Mouse (Mus musculus): ENCODE results near the gene Parg.
A peak's percentile ranks its signal among the peaks of the same experiment; 100 is the strongest.

Gene Parg

DNA sequence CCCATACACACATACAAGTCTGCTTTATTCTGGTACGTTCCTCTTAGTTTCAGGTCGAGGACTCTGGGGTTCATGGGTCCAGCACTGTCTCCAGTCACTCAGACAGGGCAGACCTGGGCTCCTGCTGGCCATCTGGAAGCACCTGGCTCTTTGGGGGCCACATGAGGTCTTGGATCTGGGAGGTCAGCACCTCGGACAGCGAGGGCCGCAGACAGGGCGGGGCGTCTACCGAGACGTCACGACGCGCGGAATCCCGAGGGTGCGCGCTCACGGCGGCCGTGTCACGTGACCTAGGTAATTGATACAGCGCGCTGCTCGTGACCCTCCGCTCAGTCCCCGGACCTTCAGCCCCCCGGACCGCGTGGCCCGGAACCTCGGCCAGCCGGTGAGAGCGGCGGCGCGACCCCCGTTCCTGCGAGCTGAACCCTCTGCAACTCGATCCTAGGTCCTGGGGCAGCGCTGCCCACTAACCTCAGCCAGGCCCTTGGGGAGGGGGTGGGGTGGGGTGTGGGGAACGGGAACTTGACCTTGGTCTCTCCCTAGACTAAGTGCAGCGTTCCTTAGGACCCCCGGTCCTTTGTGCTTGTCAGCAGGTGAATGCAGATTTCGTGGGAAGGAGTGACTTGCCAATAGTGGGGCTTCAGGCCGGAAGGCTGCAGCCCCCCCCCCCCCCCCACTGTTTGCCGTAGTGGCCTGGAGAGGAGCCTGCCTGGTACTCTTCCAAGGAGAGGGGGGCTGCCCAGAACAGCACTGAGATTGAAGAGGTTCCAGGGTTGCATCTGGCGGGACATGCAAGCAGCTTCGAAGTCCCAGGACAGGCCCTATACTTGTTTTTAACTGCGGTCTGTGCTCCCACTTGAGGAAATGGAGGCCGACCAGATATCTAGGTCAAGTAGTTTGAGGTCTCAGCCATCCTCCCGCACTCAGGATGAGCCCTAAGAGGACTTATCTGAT, 120.3 kb downstream of the Parg start, which contains the start of gene Ogdhl:
TSS of gene Ogdhl (plus strand) at position 288 of the 954 bp plus-strand sequence.
- DNase-seq (ENCODE audit: low read depth, low spot score), result peak; percentile 93

DNA sequence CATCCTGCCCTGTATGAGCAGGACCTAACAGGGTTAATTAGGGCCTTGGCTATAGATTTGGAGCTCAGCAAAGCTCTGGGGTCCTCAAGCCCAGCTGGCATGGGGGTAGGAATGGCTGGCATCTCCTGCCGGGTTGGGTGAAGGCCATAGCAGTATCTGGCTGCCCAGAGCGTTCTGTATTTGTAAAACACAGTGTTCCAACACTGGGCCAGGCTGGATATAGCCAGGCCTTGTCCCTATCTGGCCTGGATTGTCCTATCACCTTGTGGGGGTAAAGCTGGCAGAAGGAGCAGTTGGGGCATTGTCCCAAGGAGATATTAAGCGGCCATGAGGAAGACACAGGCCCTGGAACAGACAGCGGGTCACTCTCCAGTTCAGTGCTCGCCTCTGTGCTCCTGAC, 121.5 kb downstream of the Parg start:
- no peak for DNase-seq (ENCODE audit: low read depth, low spot score)

DNA sequence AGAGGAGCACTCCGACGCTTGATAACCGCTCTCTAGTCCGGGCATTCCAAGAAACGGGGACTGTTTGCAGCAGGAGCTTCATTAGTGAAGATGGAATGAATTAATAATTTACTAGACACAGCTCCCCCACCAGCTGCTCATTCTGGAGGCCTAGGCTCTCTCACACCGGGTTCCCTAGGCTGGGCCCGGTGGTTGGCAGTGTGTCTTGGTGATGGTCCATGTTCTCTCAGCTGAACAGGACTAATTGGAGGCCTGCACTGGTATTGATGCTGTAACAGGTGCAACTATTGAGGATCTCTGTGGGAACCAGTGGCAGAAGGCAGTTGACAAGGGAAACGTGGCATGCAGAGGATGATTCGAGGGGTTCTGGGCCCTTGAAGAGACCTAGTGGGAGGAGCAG, 125.6 kb downstream of the Parg start:
- no peak for DNase-seq (ENCODE audit: low read depth, low spot score)

DNA sequence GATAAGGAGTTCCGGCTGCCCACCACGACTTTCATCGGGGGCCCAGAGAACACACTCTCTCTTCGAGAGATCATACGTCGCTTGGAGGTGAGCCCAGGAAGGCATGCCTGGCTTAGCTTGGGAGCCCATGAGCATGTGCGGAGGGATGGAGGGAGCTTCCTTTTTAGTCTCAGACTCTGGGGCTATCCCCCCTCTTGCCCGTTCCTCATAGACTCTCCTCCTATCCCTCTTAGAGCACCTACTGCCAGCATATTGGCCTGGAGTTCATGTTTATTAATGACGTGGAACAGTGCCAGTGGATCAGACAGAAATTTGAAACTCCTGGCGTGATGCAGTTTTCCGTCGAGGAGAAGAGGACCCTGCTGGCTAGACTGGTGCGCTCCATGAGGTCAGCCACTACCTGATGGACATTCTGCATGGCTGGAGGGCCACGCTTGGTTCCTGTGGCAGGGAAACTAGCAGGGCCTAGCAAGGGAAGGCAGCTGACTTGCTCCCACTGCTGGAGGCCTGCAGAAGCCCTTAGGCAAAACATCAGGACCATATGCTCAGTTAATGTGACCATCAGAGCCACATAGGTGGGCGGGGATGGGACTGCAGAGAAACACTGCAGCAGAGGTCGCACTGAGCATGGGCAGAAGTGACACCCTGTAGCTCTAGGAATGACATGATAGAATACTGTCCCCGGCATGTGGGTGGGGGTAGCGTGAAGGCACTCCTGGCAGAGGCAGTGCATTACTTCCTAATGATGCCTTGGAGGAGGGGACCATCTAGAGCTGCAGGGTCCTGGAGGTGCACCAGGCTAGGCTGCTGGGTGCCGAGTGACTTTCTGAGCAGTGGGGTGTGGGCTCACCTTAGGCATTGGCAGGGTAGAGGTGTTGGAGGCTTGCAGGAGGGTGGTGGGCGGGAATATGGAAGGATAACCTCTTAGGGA, 131.0 kb downstream of the Parg start:
- no peak for DNase-seq (ENCODE audit: low read depth, low spot score)

DNA sequence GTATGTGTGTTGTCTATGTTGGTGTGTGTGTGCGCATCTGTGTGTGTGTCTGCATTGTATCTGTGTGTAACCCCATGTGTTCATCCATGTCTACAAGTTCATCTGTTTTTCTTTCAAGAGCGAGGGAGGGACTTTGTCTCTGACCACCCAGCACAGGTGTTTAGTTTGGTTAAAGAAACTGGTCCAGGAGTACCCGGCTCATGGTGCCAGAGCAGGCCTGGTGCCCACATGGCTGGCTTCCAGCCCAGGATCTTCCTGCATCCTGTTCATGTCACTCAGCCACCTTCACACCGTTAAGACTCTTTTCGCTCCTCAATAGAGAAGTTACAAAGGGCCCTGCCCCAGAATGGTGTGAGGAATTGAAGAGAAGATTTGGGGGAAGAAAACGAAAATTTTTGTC, 134.3 kb downstream of the Parg start:
- no peak for DNase-seq (ENCODE audit: low read depth, low spot score)

DNA sequence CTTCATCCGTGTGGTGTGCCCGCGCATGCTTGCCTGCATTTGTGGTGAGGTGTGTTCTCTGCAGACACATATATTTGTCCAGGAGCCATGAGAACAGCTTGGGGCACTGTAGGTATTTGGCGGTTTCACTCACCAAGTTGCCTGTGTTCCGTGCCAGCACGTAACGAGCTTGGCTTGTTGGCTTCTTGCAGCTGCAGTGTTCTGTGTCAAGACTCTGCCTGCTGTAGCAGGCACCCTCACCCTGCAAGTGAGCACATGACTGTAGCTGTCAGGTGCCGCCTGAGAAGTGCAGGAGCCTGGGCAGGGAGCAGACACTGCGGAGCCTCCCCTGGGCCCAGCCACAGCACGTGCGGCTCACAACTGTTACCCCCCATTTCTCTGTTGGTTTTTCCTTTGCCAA, 134.8 kb downstream of the Parg start:
- no peak for DNase-seq (ENCODE audit: low read depth, low spot score)

DNA sequence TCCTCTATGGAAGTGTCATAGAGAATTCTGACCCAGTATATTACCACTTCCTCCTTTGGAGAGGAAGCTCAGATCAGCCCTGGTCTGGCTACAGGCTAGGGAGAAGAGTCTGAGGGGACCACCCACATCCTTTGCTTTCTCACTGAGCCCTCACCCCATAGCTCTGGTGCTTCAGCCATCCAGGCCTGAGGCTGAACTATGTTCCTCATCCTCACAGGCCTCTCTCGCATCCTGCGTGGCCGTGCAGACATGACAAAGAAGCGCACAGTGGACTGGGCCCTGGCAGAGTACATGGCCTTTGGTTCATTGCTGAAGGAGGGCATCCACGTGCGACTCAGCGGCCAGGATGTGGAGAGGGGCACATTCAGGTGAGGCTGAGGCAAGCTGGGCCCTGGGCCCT, 140.1 kb downstream of the Parg start:
- DNase-seq (ENCODE audit: low read depth, low spot score), result no peak

DNA sequence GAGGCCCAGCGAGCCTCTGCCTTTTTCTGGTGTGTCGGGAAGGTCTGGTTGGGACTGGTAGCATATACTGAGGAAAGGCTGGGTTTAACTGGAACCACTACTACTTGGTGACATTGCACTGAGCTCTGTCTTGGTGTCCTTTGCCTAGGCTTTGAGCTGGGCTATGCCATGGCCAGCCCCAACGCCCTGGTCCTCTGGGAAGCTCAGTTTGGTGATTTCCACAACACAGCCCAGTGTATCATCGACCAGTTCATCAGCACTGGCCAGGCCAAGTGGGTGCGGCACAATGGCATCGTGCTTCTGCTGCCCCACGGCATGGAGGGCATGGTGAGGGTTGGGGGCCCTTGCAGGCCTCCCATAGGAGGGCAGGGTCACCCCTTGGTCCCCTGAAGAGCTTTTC, 142.4 kb downstream of the Parg start:
- no peak for DNase-seq (ENCODE audit: low read depth, low spot score)

DNA sequence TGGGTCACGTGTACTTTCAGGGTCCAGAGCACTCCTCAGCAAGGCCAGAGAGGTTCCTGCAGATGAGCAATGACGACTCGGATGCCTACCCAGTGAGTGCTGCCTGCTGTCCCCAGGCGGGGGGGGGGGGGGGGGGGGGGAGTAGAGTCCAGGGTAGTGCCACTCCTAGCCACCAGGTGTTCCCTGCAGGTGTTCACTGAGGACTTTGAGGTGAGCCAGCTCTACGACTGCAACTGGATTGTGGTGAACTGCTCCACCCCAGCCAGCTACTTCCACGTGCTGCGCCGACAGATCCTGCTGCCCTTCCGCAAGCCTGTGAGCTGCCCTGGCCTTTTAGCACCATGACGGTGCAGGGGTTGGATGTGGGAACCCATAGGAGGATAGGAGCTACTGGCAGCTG, 142.9 kb downstream of the Parg start:
- no peak for DNase-seq (ENCODE audit: low read depth, low spot score)
